Mouse (Mus musculus) right cerebral cortex, adult 2 months (tissue): ENCODE data around the gene Rps10.

ENCODE experiments used
- DNase-seq, 2 experiments: peaks; one replicate each; pipeline ENCODE4 v3.0.0; 2021 to 2022; ENCODE audit warnings: low spot score in 2 of 2

The Rps10 gene

GRCm38 (mm10) chr17:27613016-27613415, 23.5 kb downstream of the Rps10 start:
- DNase-seq = no peak

- DNase-seq = no peak
Measured at GRCm38 (mm10) chr17:27611994-27612393, 24.5 kb downstream of the Rps10 start.

DNA sequence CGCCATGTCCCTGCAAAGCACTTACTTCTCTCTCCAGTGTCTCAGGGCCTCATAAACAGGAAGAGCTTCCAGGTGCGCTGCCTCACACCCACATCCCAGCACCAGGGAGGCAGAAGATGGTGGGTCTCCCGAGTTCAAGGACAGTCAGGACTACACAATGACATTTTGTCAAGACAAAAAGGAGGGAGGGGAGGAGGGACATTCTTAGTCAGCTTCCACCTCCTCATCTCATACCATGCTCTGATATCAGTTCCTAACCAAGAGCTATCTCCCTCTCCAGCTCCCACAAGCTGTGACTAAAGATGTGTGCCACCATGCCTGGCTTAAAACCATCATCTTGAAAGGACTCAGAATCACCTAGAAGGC, 25.0 kb downstream of the Rps10 start:
- DNase-seq = no peak

DNA sequence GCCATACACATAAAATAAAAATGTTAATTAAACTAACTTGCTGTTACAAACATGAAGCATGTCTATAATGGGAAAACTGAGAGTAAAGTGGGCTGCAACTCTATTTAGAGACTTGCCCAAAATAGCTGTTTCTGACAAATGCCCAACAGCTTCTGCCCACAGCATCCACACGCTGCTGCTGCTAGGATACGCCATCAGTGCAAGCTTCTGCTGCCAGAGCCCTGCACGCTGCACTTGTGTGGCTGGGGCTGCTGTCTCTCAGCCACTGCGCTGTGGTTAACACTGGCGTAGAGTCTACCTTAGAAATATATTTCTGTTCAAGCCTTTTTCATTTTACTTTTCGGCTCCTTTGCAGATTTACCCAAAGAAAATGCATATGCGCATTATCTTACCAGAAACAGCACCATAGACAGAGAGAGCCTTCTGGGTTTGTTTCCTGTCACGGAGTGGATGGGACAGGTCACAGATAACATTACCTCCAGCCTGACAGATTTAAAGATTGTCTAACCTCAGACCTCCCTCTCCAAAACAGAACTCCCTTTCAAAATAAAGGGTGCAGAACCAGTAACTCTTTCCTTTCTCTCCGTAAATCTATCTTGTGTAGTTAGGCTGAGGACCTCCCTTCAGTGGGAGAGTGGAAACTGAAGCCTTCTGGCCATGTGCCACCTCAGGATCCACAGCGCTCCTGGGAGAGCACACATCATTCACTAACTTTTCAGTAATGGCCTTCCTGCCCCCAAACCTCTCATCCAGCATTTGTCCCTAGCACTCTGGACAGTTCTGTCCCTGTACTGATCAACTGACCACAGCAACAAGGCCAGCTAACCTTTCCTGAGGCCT, 25.6 kb downstream of the Rps10 start:
- DNase-seq = peak; percentile 80

- no peak for DNase-seq
Measured at GRCm38 (mm10) chr17:27609576-27609975, 26.9 kb downstream of the Rps10 start.

DNA sequence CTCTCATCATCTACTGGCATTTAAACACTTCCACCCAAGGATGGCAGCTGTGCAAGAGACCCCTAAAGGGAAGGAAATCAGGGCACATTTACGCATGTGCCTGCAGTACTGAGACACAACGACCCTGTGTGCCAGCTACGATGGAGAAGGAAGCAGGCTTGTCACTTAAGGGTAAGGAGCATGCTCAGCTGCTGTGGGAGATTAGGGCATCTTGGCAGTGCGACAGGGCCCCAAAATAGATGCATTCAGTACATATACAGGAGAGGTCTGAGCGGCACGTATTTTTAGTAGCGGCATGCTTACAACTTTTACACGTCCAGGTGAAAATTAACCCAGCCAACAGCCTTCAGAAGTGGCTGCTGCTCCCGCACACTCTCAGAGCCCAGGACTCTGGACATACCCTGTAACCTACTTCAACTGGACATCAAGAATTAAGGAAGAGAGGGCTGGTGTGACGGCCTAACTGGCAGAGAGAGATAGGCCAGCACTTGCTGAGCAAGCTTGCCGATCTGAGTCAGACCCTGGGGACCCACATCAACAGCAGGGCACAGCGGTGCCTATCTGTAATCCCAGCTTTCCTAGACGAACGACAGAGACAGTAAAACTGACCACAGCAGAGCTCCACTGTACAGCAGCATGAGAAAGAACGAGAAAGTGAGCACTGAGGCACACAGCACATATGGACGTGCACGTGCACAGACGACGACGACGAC, 32.8 kb downstream of the Rps10 start:
- DNase-seq = peak in 1 of 2 experiments; percentile 49

- no peak for DNase-seq
Measured at GRCm38 (mm10) chr17:27603036-27603435, 33.4 kb downstream of the Rps10 start.

GRCm38 (mm10) chr17:27600869-27601268, 35.6 kb downstream of the Rps10 start:
- DNase-seq = no peak

- no peak for DNase-seq
Measured at GRCm38 (mm10) chr17:27600286-27600685, 36.2 kb downstream of the Rps10 start.

- DNase-seq = no peak
Measured at GRCm38 (mm10) chr17:27596376-27597190, 39.9 kb downstream of the Rps10 start.

GRCm38 (mm10) chr17:27595659-27596375, 40.7 kb downstream of the Rps10 start:
- no peak for DNase-seq

DNA sequence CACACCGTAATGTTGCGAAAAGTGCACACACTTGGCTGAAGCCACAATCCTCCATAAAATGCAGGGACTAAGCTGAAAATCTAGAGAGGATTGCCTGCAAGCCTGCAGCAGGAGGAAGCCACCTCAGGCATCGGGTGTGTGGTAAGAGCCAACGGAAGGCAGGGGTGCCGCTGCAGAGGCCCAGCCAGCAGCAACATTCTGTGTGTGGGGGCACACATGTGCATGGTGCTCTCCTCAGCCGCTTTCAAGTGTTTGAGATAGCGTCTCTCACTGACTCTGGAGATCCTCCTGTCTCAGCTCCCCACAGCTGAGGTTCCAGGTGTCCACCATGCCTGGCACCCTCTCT, 43.9 kb downstream of the Rps10 start:
- DNase-seq = no peak

DNA sequence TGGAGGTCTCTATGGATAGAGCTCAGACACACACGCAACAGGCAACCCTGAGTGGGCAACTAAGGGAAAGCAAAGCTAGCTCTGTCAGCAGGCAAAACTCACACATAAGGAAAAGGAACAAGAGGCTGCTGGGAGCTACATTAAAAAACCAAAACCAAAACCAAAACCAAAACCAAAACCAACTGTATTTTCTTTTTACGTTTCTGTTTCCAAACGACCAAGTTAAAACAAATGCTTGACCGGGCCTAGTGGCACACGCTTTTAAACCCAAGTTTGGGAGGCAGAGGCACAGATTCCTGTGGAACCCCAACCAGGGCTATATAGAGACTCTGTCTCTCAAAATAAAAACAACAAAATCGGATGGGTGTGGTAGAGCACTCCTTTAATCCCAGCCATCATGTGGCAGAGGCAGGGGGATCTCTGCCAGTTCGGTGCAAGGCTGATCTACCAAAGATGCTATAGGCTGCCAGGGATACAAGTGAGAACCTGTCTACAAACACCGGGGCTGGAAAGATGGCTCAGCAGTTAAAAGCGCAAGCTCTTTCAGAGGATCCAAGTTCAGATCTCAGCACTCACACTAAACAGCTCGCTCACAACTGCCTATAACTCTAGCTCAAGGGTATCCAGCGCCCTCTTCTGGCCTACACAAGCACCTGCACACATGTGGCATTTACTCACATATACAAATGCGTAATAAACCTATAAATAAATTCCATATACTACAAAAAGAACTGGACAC, 44.5 kb downstream of the Rps10 start:
- no peak for DNase-seq

GRCm38 (mm10) chr17:27588231-27588630, 48.2 kb downstream of the Rps10 start:
- no peak for DNase-seq

DNA sequence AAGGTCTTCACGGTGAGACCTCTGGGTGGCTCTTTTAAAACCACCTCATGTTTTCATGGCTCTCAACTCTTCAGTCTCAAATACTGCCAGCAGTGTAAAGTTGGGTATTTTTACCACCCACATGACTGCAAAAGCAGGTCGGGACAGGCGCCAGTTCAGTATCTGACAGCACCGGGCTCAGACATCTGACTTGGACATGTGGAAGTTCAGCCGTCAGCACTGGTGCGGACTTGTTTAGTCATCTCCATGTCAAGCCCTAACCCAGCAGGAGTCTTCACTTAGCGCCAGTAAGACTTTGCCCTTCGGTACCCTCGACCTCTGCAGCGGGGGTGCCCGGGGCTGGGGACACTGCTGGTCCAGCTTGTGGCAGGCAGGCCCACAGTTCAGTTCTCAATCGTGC, 49.2 kb downstream of the Rps10 start:
- DNase-seq = peak; percentile 48 to 65

DNA sequence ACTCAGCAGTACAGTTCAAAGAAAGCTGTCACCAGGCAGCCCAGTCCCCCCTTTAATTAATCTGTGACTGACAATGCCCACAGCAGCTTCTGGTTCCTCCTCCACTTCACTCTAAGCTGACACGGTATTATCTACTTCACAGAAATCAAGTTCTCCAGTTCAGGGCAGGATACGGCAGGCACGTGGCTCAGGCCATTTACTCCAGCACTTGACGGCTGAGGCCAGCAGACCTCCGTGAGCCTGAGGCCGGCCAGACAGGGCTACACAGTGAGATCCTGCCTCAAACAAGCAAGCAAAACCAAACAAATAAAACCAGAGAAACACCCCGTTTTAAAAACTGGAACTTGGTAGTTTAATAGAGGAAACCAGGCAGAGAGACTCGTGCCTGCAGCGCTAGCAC, 49.8 kb downstream of the Rps10 start:
- DNase-seq = no peak

- DNase-seq = no peak
Measured at GRCm38 (mm10) chr17:27583185-27583894, 53.1 kb downstream of the Rps10 start.
